Mouse (Mus musculus) spleen, adult 2 months (tissue): Measurements from ENCODE around the gene Gatd1. TPM values are rescaled to one million over a fixed set of nuclear protein-coding genes. Genes with fewer than 3 reads are reported as not detected.

Experiments used
- DNase-seq, 2 experiments: peaks; one replicate each; pipeline versions ENCODE4 v3.0.0 to v3.0.0-alpha.2; 2012 to 2021; ENCODE audit warnings: low spot score in 2 of 2, low read depth in 1 of 2
- H3K27ac ChIP-seq: fragments of 200-500 bp; 2 replicates; pipeline ENCODE4 v1.5.1; 2012; ENCODE audit warnings: low read length, inconsistent platforms; ENCODE audit not compliant: insufficient read depth
- H3K27me3 ChIP-seq: fragments of 200-500 bp; 2 replicates; pipeline ENCODE4 v1.6.1; 2012; ENCODE audit warnings: mild to moderate bottlenecking, moderate library complexity, low read length, inconsistent platforms; ENCODE audit not compliant: control insufficient read depth, insufficient read depth
- H3K36me3 ChIP-seq: fragments of 200-500 bp; 2 replicates; pipeline ENCODE4 v1.6.1; 2012; ENCODE audit warnings: mild to moderate bottlenecking, low read length, inconsistent platforms; ENCODE audit not compliant: control insufficient read depth, insufficient read depth
- H3K4me1 ChIP-seq: fragments of 200-500 bp; 2 replicates; pipeline ENCODE4 v1.6.1; 2011; ENCODE audit warnings: inconsistent platforms; ENCODE audit not compliant: control insufficient read depth, insufficient read depth, insufficient read length
- H3K4me3 ChIP-seq: fragments of 200-500 bp; 2 replicates; pipeline ENCODE4 v1.5.1; 2011; ENCODE audit warnings: mild to moderate bottlenecking, inconsistent platforms; ENCODE audit not compliant: insufficient read depth, insufficient read length; ENCODE audit errors: extremely low read depth
- CTCF ChIP-seq: fragments of 200-500 bp; IDR thresholded peaks from 2 replicates; pipeline ENCODE4 v1.5.1; 2011; ENCODE audit warnings: mild to moderate bottlenecking, inconsistent platforms; ENCODE audit not compliant: insufficient read depth, insufficient read length, insufficient replicate concordance; ENCODE audit errors: extremely low read depth
- POLR2A ChIP-seq: fragments of 200-500 bp; IDR thresholded peaks from 2 replicates; pipeline ENCODE4 v1.6.1; 2011; ENCODE audit warnings: low read depth, low read length, inconsistent platforms
- WGBS: fragments of 180-500 bp; shearing (Covaris S2); methylation state at CpG from one replicate; pipeline ENCODE4 v1.1.7; 2018; 5-methylcytosine and 5-hydroxymethylcytosine counted together
- polyA plus RNA-seq: library from polyadenylated mRNA; depleted of rRNA; stranded (reverse); fragments of >200 nt; gene quantifications from 2 replicates; pipeline ENCODE4 v1.2.3, GENCODE M21; 2012

The Gatd1 gene
- polyA plus RNA-seq, 1 experiment: 56.7 TPM

GRCm38 (mm10) chr7:141442199-141442598 is 28.3 kb upstream of the Gatd1 start:
- DNase-seq: no peak
- no peaks in the 10 kb centered on the region for H3K27me3 ChIP-seq
- 91% methylated on average over 13 of the region's 13 CpGs for WGBS
- H3K36me3 ChIP-seq: no peaks in the 10 kb centered on the region
- no peak overlapping the region for H3K27ac ChIP-seq
- H3K4me3 ChIP-seq: no peak overlapping the region
- TF ChIP-seq POLR2A (no peak), CTCF (no peak)
- H3K4me1 ChIP-seq: peaks cover 14% of the 10 kb centered on the region; the same call in 1 of the 2 replicates

GRCm38 (mm10) chr7:141441460-141441859 is 27.5 kb upstream of the Gatd1 start:
- whole genome bisulfite sequencing: 94% methylated on average over 9 of the region's 9 CpGs
- H3K27me3 ChIP-seq: no peaks in the 10 kb centered on the region
- no peak for TF ChIP-seq POLR2A
- no peak for TF ChIP-seq CTCF
- DNase-seq: no peak
- H3K36me3 ChIP-seq: no peaks in the 10 kb centered on the region
- H3K4me1 ChIP-seq: peaks cover 16% of the 10 kb centered on the region; the same call in 1 of the 2 replicates
- H3K4me3 ChIP-seq: no peak overlapping the region
- no peak overlapping the region for H3K27ac ChIP-seq

GRCm38 (mm10) chr7:141440613-141441012 is 26.7 kb upstream of the Gatd1 start:
- H3K4me1 ChIP-seq: peaks cover 23% of the 10 kb centered on the region; the same call in 1 of the 2 replicates
- 41% methylated on average over 6 of the region's 6 CpGs for WGBS
- no peaks in the 10 kb centered on the region for H3K27me3 ChIP-seq
- no peak overlapping the region for H3K27ac ChIP-seq
- no peak for TF ChIP-seq POLR2A
- peak; percentile 51; the same call in 1 of the 2 replicates for TF ChIP-seq CTCF
- H3K36me3 ChIP-seq: no peaks in the 10 kb centered on the region
- DNase-seq: peak in 1 of 2 experiments; percentile 38
- H3K4me3 ChIP-seq: no peak overlapping the region

- peaks cover 27% of the 10 kb centered on the region; the same call in 1 of the 2 replicates for H3K4me1 ChIP-seq
Measured at GRCm38 (mm10) chr7:141439811-141440210, 25.9 kb upstream of the Gatd1 start.

GRCm38 (mm10) chr7:141439140-141439679 is 25.3 kb upstream of the Gatd1 start:
- no peaks in the 10 kb centered on the region for H3K27me3 ChIP-seq
- peaks cover 33% of the 10 kb centered on the region; the same call in 1 of the 2 replicates for H3K4me1 ChIP-seq
- H3K36me3 ChIP-seq: no peaks in the 10 kb centered on the region
- TF ChIP-seq POLR2A: no peak
- no peak overlapping the region for H3K4me3 ChIP-seq
- no peak overlapping the region for H3K27ac ChIP-seq
- DNase-seq: no peak
- 97% methylated on average over 10 of the region's 10 CpGs for WGBS

More at GRCm38 (mm10) chr7:141439811-141440210, 25.9 kb upstream of the Gatd1 start:
- H3K27me3 ChIP-seq: no peaks in the 10 kb centered on the region
- no peak for DNase-seq
- H3K4me3 ChIP-seq: no peak overlapping the region
- H3K36me3 ChIP-seq: no peaks in the 10 kb centered on the region
- no peak for TF ChIP-seq CTCF
- TF ChIP-seq POLR2A: no peak
- no peak overlapping the region for H3K27ac ChIP-seq
- 98% methylated on average over 11 of the region's 11 CpGs for WGBS

- Histone ChIP-seq H3K27ac (no peak overlapping the region), H3K4me1 (peaks cover 28% of the 10 kb centered on the region; the same call in 1 of the 2 replicates), H3K36me3 (peaks cover 5% of the 10 kb centered on the region), H3K27me3 (no peaks in the 10 kb centered on the region), H3K4me3 (no peak overlapping the region)
- DNase-seq: no peak
- 94% methylated on average over 12 of the region's 12 CpGs for WGBS
- TF ChIP-seq CTCF (no peak), POLR2A (no peak)
Measured at GRCm38 (mm10) chr7:141438201-141438968, 24.4 kb upstream of the Gatd1 start.
